Mouse (Mus musculus) splenic B cell, adult 2 months (primary cell): ENCODE measurements around the gene Plce1.
"Not testable (repeated sequence)": the region's sequence is repeated elsewhere in the genome, so short reads cannot be mapped to it uniquely, and the experiment has no call there.

Experiments
- DNase-seq: peaks from one replicate; pipeline ENCODE4 v3.0.0-alpha.2; 2011; ENCODE audit warnings: low read depth, low spot score
- H3K27me3 ChIP-seq: 2 replicates; pipeline ENCODE4 v1.6.1; 2012; ENCODE audit warnings: mild to moderate bottlenecking, low read length, moderate library complexity, mixed read lengths; ENCODE audit not compliant: control insufficient read depth, poor library complexity, insufficient read depth, severe bottlenecking
- H3K36me3 ChIP-seq: 2 replicates; pipeline ENCODE4 v1.6.1; 2012; ENCODE audit warnings: mild to moderate bottlenecking, low read length, moderate library complexity, mixed read lengths; ENCODE audit not compliant: control insufficient read depth, poor library complexity, insufficient read depth, severe bottlenecking

Gene Plce1

DNA sequence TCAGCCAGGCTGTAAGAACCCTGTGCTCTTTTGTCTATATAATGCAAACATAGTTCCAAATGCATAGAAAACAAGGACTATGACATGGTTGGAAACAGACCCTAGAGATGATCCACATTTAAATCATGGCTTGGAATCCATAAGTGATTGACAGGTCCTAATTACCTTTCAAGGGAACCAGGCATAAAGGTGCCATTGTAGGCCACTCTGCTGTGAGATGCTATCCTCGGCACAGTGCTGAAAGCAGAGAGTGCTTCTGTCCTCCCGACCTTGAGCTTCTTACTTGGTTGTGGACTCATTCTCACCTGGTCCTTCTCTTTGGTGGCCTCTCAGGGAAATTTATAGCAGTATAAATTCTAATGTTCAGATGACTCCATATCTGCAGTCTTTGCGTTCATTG is 46.6 kb downstream of the Plce1 start:
- DNase-seq: no peak
- Histone ChIP-seq H3K36me3 (no peaks in the 10 kb centered on the region), H3K27me3 (no peaks in the 10 kb centered on the region)

DNA sequence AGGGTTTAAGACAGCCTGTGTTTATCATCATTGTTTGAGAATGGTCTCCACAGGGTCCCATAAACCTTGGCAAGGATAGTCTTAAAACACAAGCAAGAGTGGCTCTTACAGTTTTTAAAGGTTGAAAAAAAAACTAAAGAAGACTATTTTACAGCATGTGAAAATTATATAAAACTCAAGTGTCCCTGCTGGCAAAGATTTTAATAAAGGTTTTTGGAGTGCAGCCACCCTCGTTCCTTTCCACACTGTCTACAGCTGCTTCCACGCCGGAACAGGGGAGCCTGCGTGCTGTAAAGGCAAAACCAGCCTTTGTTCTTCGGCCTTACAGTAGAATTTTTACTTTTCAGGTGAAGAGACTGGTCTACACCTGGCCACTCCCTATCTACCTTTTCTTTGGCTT is 52.3 kb downstream of the Plce1 start:
- Histone ChIP-seq H3K27me3 (no peaks in the 10 kb centered on the region), H3K36me3 (no peaks in the 10 kb centered on the region)
- DNase-seq: no peak

DNA sequence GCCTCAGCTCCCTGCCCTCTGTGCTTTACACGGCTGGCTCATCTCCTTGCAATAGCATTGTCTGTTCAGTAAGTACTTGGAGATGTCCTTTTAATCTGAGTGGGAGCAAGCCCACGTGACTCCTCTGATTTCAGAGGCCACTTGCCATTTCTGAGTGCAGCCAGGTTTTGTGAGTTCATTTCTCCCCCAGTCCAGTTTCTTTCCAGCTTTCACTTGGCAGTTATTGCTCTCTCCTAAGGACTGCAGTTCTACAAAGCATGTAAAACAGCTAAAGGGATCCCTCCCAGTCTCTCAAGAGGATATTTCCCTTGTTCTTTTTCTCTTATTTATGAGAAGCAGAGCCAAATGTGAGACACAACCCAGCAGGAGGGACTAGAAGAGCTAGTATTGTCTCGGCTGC is 58.4 kb downstream of the Plce1 start:
- DNase-seq: no peak
- H3K27me3 ChIP-seq: no peaks in the 10 kb centered on the region
- no peaks in the 10 kb centered on the region for H3K36me3 ChIP-seq

DNA sequence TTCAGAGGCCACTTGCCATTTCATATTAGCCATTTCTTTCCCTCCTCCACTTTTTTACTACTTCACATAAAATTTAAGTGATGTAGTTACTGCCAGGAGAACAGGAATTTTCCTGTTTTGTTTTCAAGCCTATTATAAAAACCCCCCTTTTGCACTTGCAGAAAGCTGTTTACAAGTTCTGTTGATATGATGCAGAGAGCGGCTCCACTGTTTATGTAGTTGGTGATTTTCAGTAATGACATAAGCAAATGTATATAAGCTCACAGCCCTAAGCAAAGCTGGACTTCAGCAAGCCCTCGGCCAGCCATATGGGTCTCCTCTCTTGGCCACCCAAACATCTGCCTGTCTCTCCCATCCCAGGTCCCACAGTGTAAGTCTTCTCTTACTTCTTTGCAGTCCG is 59.6 kb downstream of the Plce1 start:
- DNase-seq: no peak
- no peaks in the 10 kb centered on the region for H3K27me3 ChIP-seq
- no peaks in the 10 kb centered on the region for H3K36me3 ChIP-seq

DNA sequence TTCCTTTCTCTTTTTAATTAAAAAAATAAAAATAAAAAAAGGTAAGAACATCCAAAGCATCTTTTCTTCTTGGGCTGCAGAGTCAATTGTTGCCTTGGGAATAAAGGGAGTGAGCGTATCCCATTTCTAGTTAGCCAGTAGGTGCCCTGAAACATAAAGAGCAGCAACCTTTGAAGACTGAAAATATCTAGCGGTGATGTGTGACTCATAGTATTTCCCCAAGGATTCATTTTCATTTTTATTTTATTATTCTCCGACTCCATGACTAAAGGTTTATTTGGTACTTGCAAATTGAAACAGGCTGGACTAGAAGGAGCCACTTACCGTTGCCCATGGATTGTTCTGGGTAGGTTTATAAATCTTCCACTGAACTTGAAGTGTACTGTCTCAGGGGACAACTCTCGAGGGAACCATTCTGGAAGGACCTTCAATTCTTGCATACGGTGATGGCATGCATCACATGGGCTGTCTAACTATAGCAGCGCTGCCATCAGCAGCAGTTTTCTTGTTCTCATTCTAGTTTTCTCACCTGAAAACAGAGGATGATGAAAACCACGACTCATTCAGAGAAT is 68.7 kb downstream of the Plce1 start:
- no peak for DNase-seq
- Histone ChIP-seq H3K27me3 (no peaks in the 10 kb centered on the region), H3K36me3 (no peaks in the 10 kb centered on the region)

DNA sequence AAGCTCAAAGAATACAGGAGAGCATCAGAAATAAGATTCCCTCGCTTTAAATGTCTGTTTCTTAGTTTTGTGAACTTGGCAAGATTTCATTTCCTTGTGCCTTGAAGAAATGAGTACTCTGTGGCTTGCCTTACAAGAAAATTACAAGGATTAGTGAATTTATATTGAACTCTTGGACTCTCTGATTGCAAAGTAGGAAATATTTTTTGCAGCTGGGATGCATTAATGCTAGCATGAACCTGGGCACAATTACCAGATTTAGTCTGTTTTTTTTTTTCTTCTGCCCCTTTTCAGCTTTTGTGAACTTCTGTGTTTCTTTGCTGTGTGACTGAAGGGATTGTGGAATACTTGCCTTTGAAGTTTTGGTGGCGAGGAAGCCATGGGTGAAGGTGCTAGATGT is 72.6 kb downstream of the Plce1 start:
- no peaks in the 10 kb centered on the region for H3K27me3 ChIP-seq
- H3K36me3 ChIP-seq: no peaks in the 10 kb centered on the region
- DNase-seq: no peak

DNA sequence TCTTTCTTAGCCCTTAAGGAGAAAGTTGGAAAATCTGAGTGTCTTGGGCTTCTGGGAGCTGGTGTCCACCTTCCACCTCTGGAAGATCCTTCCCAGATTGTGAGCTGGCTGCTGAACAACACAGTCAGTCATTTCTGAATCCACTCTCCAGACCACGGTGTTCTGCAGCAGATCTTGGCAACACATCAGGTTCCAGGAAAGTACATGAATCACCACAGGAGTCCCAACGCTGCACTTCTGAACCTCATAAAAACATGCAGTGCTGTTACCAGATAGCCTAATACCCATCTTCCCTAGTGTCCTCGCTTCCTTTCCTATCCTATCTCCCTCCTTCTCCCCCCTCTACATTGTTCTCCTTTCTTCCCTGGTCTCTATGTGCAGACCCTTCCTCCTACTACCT is 74.5 kb downstream of the Plce1 start:
- no peaks in the 10 kb centered on the region for H3K27me3 ChIP-seq
- no peaks in the 10 kb centered on the region for H3K36me3 ChIP-seq
- DNase-seq: no peak

DNA sequence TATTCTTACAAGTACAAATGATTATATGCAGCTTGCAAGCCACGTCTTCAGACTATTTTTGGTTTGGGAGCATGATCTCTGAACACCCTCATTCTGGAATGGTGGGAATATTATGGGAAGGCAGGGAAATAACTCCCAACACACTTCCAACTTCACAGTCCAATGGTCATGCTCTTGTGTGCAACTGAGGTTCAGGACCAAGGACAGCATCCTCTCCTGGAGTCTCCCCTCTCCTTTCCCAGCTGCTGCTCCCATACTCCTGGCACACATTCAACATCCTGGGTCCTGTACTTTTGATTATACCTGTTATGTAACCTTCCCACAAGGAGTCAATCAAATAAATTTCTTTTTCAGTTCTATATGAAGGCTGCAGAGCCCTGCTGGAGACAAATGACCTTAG is 77.9 kb downstream of the Plce1 start:
- H3K36me3 ChIP-seq: no peaks in the 10 kb centered on the region
- no peaks in the 10 kb centered on the region for H3K27me3 ChIP-seq
- DNase-seq: no peak

DNA sequence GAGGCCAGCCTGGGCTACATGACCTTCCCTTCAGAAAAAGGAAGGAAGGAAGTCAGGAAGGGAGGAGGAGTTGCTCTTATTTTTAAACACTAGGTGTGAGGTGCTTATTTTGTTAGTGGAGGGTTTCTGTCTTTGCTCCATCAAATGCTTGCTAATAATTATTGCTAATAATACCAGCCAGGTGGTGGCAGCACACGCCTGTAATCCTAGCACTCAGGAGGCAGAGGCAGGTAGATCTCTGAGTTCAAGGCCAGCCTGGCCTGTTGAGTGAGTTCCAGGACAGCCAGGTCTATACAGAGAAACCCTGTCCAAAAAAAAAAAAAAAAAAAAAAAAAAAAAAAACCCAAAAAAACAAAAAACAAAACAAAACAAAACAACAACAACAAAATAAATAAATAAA is 81.0 kb downstream of the Plce1 start:
- not testable (repeated sequence) for H3K27me3 ChIP-seq, DNase-seq, H3K36me3 ChIP-seq

DNA sequence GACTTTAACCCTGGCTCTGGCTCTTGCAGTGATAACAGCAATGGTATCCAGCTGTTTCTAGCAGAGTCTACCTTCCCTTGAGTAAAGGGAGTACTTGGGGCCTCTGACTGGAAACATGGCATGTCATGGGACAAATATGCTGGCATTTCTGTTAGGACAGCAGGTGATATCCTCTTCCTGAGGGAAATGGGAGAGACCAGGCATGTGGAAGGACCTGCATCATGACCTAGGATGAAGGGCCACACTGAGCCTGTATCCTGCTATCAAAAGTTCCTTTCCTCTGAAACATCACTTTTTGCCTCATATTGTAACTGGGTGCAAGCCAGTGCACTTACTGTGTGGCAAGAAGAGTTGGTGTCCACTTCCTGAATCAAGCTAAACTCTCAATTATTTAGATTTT is 85.2 kb downstream of the Plce1 start:
- no peaks in the 10 kb centered on the region for H3K27me3 ChIP-seq
- H3K36me3 ChIP-seq: no peaks in the 10 kb centered on the region
- no peak for DNase-seq

DNA sequence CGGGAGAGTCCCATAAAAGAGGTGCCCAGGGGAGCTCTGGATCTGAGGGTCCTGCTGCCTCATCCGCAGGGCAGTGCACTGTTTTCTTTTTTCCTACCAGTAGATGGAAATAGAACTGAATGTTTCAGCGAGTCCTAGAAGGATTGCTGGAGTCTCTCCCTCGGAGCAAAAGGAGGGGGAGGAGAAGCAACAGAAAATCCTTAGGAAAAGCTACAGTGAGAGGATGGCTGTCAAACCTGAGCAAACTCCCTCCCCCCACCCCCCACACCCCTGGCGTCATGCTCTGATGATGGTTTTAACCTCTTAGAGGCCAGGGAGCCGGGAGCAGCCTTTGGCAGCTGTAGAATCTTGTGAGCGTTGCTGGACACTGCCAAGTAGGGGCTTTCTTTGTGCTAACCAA is 85.8 kb downstream of the Plce1 start:
- no peaks in the 10 kb centered on the region for H3K27me3 ChIP-seq
- no peaks in the 10 kb centered on the region for H3K36me3 ChIP-seq
- DNase-seq: no peak

DNA sequence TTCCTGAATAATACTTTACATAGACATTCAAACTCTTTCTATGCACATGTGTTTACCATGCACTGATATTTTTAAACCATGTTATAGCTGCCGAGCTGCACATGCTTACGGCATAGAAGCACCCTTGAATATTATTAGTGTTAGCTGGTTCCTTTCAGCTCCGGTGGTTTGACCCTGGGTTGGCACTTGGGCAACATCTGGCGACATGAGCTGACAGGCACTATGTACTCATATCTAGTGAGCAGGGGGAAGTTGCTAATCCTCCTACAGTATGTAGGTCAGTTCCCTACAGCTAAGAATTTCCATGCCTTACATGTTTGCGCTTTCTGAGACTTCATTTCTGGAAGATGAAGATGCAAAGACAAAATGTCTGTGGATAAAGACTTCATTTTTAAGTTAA is 86.4 kb downstream of the Plce1 start:
- Histone ChIP-seq H3K27me3 (no peaks in the 10 kb centered on the region), H3K36me3 (no peaks in the 10 kb centered on the region)
- no peak for DNase-seq

DNA sequence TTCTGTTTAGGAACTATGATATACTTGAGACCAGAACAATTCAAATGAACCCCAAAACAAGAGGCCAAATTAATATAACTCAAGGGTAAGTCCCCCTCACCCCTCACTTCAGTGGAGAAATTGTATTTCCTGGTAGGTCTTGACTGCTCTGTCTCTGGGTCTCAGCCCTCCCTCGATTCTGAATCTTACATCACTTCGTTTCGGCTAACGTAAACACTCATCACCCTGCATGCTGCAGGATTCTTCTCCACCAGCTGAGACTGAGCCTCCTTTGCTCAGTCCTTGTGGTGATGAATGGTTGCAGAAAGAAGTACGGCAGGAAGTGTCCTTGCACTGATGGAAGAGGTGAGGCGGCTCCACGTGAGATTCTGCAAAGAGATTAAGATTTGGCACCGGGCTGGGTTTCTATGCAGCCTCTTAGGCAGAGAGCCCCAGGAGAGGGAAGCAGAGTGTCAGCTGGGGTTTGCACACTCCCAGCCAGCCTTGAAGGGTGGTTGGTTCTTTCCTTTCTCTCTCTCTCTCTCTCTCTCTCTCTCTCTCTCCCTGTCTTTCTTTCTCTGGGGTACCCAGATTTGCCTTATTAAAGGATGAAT is 97.7 kb downstream of the Plce1 start:
- Histone ChIP-seq H3K36me3 (no peaks in the 10 kb centered on the region), H3K27me3 (no peaks in the 10 kb centered on the region)
- DNase-seq: no peak

DNA sequence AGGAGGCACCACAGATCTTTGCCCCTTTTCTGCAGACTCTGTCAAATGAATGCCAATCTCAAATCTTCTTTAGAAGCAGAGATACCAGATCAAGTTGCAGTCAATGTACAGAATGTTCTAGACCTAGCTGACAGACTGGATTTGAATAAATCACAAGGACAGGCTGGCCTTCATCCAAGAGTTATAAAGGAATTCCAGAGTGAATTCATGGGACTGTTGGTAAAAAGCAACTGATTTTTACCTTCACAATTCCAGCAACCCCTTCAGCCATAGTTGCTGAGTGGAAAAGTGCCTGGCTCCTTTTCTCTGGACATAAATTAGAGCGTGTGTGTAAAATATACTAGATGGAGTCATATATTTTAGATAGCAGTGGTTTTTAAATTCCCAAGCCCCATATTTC is 102.0 kb downstream of the Plce1 start:
- no peak for DNase-seq
- no peaks in the 10 kb centered on the region for H3K36me3 ChIP-seq

DNA sequence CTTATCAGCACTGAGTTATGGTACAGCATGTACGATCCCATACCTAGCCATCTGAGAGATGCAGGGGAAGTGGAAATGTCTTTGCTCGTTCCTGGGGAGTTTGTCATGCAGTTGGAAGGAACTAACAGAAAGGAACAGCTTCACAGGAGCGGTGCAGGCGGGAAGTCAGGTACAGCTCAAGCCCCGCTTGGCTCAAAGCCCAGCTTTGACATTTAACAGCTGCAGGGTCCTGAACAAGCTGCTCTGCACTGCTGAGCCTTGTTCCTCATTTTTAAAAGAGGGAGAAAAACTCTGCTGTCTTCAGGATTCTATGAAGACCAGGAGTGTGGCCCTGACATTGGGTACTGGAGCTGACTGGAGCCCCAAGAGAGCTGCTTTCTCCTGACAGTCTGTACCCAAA is 106.7 kb downstream of the Plce1 start:
- Histone ChIP-seq H3K36me3 (no peaks in the 10 kb centered on the region), H3K27me3 (no peaks in the 10 kb centered on the region)
- no peak for DNase-seq

More for the DNA sequence above, 102.0 kb downstream of the Plce1 start:
- H3K27me3 ChIP-seq: no peaks in the 10 kb centered on the region

DNA sequence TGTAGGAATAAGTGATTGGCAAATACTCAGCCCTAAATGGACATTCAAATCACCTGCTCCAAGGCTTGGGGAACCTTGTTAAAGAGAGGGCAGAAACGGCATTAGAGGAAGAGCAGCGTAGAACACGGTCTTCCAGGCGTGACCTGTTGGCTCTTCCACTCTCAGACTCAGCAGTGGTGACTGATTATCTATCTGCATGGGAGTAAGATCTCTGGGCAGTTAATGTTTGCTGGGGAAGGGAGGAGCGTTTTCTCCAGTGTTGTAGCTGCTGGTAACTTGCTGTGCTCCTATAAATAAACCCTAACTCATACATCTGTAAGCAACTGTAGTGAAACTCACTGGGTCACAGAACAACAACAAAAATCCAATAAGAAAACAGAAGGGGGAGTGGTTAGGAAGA is 108.6 kb downstream of the Plce1 start:
- no peak for DNase-seq
- no peaks in the 10 kb centered on the region for H3K36me3 ChIP-seq
- H3K27me3 ChIP-seq: no peaks in the 10 kb centered on the region
